Mouse (Mus musculus) embryonic stem cell, embryonic (primary cell): ENCODE data around the gene Zfp281.

Experiments
- CTCF ChIA-PET, 4 experiments: fragments of 300-600 bp in 2 of 4; fragments of 350-600 bp in 2 of 4; sonication (Branson Sonifier 250); formaldehyde crosslinking; loops; one replicate each; lab custom pipeline; 2022; ENCODE audit warnings: inconsistent platforms in 2 of 4; lab: Charles Lee
- POLR2A ChIA-PET, 4 experiments: fragments of 300-600 bp in 2 of 4; fragments of 350-600 bp in 2 of 4; sonication (Branson Sonifier 250); formaldehyde crosslinking; loops; one replicate each; lab custom pipeline; 2022; ENCODE audit warnings: antibody characterized with exemption in 4 of 4, inconsistent platforms in 1 of 4; lab: Charles Lee

Zfp281 gene

DNA sequence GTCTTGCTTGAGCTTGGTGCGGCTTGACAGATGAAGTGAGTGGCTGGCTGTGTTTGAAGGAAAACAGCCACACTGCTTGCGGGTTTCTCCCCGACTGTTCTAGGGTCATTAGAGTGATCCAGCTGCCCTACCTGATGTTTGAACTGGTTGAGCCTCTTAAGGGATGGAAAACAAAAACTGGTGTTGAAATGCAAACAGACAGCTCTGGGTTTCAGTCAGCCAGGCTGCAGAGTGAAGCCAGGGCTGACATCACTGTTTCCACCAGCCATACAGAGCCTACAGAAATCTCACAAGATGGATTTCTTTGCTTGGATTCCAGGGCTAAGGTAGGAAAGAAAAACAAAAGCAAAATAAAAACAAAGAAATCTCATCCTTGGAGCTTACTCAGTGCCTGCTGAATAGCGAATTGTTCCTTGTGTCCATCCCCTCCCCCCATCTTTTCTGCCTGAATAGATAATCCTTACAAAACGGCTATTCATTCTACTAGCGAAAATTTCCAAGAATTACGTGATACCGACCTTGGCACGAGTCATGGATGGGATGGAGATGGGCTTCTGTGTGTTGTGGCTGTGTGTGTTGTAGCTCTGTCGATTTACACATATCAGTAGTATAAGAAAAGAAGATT is 37.4 kb downstream of the Zfp281 start:
- ChIA-PET CTCF (interaction anchor here in 2 of 4 experiments (0.5 to 0.6 kb wide), 3 partner anchors 13 to 100 kb away, joined by 3 to 5 read pairs (median 4); no protein-coding TSS in a partner anchor), POLR2A (interaction anchor here in 2 of 4 experiments (0.6 to 1.7 kb wide), 14 partner anchors 8 to 64 kb away, joined by 3 to 7 read pairs (median 4); no protein-coding TSS in a partner anchor)

DNA sequence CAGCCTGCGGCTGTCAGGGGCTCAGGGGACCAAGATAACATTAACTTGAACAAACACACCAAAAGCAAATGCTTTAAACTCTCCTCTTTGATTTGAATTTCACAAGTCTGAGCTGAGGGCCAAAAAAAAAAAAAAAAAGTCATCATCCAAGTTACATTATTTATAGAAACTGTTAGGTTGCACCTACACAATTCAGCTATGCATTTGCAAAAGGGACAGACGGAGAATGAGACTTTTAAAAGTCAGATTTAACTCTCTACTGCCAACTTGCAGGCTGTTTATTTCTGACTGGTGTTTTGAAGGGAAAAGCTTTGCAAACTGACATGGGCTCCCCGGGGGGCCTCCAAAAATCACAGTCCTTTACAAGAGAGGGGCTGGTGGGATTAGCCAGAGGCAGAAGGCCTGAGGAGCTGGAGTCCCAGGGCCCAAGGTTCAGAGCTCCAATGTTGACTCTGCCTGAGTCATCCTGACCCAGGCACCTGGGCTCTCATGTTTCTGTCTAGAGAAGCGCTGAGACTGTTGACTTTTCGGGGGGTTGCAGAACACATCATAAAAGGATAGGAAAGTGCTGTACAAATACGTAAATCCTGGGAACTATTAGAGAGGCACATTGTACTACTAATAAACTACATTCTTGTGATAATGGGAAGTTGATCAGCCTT is 40.4 kb downstream of the Zfp281 start:
- ChIA-PET CTCF (interaction anchor here in 1 of 4 experiments (0.8 kb wide), 1 partner anchor 84 kb away, joined by 3 read pairs; no protein-coding TSS in a partner anchor), POLR2A (interaction anchor here in 2 of 4 experiments (0.7 to 3.8 kb wide), 7 partner anchors 9 to 42 kb away, joined by 3 to 18 read pairs (median 3); no protein-coding TSS in a partner anchor)

DNA sequence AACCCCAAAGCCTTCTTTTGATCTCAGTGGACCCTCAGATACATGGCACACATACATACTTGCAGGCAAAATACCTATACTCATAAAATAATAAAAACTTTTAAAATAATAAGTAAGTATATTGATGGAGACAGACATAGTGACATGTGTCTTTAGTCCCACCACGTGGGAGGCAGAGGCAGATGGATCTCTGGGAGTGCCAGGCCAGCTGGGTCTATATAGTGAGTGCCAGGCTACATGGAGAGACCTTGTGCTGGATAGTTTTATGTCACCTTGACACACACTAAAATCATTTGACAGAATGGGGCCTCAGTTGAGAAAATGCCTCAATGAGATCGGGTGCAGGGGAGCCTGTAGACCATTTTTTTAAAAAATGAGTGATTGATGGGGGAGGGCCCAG is 41.8 kb downstream of the Zfp281 start:
- ChIA-PET POLR2A (interaction anchor here in 2 of 4 experiments (0.7 to 3.8 kb wide), 4 partner anchors 9 to 285 kb away, joined by 3 to 18 read pairs (median 3); no protein-coding TSS in a partner anchor), CTCF (no interaction called here)

GRCm38 (mm10) chr1:136669926-136670325 is 45.2 kb downstream of the Zfp281 start:
- ChIA-PET CTCF (interaction anchor here in 3 of 4 experiments (0.6 to 1.5 kb wide), 6 partner anchors 31 to 532 kb away, joined by 3 to 6 read pairs (median 4); no protein-coding TSS in a partner anchor), POLR2A (interaction anchor here (0.6 to 13.5 kb wide), 30 partner anchors 8 to 1356 kb away, joined by 3 to 275 read pairs (median 4); partner anchors contain the start of gene Zfp281 (in 1 of the 4))

- CTCF ChIA-PET = interaction anchor here in 3 of 4 experiments (0.6 to 1.5 kb wide), 6 partner anchors 32 to 532 kb away, joined by 3 to 6 read pairs (median 4); no protein-coding TSS in a partner anchor
Measured at GRCm38 (mm10) chr1:136670421-136670820, 45.7 kb downstream of the Zfp281 start.

DNA sequence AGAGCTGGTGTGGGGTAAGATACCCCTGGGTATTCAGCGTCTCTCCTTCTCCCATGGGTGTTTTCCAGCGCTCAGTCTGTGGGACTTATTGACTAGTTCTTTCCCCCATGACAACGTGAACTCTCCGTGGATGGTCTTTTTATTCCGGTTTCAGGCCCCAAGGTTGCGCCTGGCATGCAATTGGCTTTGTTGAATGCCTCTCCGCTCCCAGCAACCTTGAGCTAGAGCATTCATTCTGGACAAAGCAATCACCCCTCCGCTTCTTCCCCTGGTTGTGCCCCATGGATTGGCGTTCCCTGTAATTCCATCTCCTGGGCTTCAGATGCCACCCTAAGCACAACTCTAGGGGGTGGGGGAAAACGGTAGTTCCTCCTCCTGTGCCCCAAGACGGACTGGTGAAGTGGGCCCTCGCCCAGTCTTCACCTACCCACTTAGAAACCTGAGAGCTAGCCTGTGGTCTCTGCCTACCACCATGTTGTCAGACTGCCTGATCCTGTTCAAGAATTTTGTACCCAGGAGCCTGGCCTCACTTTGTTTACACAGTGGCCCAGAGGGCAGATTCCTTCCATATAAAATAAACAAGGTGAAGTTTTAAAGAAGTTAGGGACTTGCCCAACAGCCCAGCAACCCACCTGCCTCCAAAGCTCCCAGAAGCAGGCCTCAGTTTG is 47.2 kb downstream of the Zfp281 start:
- ChIA-PET POLR2A (interaction anchor here (0.5 to 13.5 kb wide), 26 partner anchors 10 to 106 kb away, joined by 3 to 275 read pairs (median 4); partner anchors contain the start of gene Zfp281 (in 1 of the 4)), CTCF (interaction anchor here in 2 of 4 experiments (0.6 to 1.8 kb wide), 4 partner anchors 36 to 68 kb away, joined by 3 to 6 read pairs (median 5); no protein-coding TSS in a partner anchor)

More at GRCm38 (mm10) chr1:136670421-136670820, 45.7 kb downstream of the Zfp281 start:
- POLR2A ChIA-PET = interaction anchor here (0.6 to 13.5 kb wide), 34 partner anchors 8 to 1356 kb away, joined by 3 to 275 read pairs (median 4); partner anchors contain the start of gene Zfp281 (in 2 of the 4)

DNA sequence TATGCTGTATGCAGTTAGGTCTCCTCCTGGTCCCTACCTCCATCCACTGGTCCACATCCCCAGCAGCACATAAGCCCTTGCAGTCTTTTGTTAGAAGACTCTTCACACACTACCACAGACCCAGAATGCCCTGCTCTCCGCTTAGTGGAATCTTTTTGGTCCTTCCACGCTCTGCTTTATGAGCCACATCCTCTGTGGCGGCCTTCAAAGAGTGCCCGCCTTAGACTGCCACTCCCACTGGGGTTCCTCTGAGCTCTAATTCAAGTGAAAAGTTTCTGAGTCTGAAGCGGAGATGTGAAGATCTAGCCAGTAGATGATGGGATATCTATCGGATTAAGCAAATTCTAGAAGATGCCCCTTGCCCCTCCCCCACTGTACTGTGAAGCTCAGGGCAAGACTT is 47.9 kb downstream of the Zfp281 start:
- CTCF ChIA-PET = interaction anchor here in 2 of 4 experiments (1.0 to 1.8 kb wide), 3 partner anchors 35 to 53 kb away, joined by 3 to 6 read pairs (median 5); no protein-coding TSS in a partner anchor

GRCm38 (mm10) chr1:136673293-136673692 is 48.6 kb downstream of the Zfp281 start:
- POLR2A ChIA-PET = interaction anchor here in 3 of 4 experiments (0.6 to 13.5 kb wide), 19 partner anchors 8 to 593 kb away, joined by 3 to 275 read pairs (median 6); partner anchors contain the start of gene Zfp281 (in 1 of the 3)
- CTCF ChIA-PET = interaction anchor here in 2 of 4 experiments (1.0 to 1.8 kb wide), 2 partner anchors 34 to 37 kb away, joined by 3 to 6 read pairs; no protein-coding TSS in a partner anchor

More for the DNA sequence above, 47.9 kb downstream of the Zfp281 start:
- POLR2A ChIA-PET = interaction anchor here in 3 of 4 experiments (0.9 to 13.5 kb wide), 16 partner anchors 11 to 107 kb away, joined by 3 to 275 read pairs (median 4); partner anchors contain the start of gene Zfp281 (in 1 of the 3)

DNA sequence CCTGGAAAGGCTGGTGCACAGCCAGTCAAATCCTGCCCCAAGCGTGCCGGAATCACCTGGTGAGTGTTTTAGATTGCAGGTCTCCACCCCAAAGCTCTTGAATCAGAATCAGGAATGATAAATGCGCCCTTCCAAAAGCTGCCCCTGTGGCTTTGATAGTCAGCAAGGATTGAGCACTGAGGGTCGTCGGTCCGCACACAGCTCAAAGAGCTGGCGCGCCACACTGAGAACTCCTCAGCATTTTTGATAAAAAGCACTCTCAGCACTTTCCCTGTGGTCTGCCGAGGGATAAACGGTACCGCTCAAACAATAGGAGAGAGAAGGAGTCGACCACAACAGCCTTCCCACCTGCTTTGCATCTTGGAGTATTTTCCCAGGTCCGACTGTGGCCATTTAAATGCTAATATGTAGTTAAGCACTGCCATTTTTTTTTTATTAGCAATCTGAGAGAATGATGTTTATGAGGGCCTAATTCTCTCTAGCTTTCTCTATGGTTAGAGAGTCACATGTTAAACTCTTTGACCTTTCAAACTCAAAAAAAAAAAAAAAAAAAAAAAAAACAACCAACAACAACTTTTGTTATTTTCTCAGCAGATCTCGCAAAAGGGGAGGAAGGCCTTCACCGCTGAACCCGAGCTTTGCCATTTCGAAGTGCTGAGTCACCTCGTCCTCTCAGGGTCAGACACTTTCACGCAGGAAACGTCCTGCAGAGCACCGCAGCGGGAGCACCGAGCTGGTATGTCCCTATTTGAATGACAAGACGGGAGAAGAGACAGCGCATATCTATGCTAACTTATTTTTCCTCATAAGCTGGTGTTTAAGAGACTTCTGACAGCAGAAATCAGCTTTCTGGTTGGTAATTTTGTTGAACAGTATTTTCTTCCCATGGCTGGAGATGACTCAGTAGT is 50.1 kb downstream of the Zfp281 start:
- ChIA-PET POLR2A (interaction anchor here (0.6 to 13.5 kb wide), 69 partner anchors 8 to 1871 kb away, joined by 3 to 275 read pairs (median 4); partner anchors contain the start of gene Zfp281 (in 2 of the 4)), CTCF (interaction anchor here (0.5 to 1.8 kb wide), 9 partner anchors 10 to 495 kb away, joined by 3 to 8 read pairs (median 5); no protein-coding TSS in a partner anchor)

- ChIA-PET POLR2A (interaction anchor here (0.5 to 13.5 kb wide), 37 partner anchors 11 to 1045 kb away, joined by 3 to 275 read pairs (median 6); partner anchors contain the start of gene Zfp281 (in 1 of the 4)), CTCF (interaction anchor here in 3 of 4 experiments (0.6 to 1.6 kb wide), 3 partner anchors 17 to 118 kb away, joined by 4 to 5 read pairs (median 5); no protein-coding TSS in a partner anchor)
Measured at GRCm38 (mm10) chr1:136675736-136676444, 51.2 kb downstream of the Zfp281 start.

- CTCF ChIA-PET = interaction anchor here in 2 of 4 experiments (0.6 to 1.2 kb wide), 2 partner anchors 82 to 119 kb away, joined by 3 to 5 read pairs; no protein-coding TSS in a partner anchor
- POLR2A ChIA-PET = interaction anchor here in 3 of 4 experiments (0.7 to 13.5 kb wide), 18 partner anchors 12 to 107 kb away, joined by 3 to 275 read pairs (median 7); partner anchors contain the start of gene Zfp281 (in 1 of the 3)
Measured at GRCm38 (mm10) chr1:136676445-136676755, 51.7 kb downstream of the Zfp281 start.

DNA sequence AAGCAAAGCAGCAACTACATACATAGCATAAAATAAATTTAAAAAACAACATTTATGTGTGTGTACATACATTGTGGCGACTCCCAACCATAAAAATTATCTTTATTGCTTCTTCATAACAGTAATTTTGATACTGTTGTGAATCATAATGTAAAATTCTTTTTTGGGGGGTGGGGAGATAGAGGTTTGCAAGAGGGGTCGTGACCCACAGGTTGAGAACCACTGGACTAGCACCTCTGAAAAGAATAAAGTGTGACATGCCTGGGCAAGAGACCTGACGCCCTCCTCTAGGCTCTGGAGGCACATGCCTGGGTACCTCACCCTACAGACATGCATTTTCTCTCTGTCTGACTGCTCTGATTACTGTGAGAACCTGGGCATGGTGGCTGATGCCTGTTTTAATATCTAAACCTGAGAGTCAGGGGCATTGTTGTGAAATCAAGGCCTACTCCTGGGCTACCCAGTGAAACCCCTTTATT is 53.2 kb downstream of the Zfp281 start:
- ChIA-PET CTCF (interaction anchor here in 2 of 4 experiments (0.8 to 1.5 kb wide), 4 partner anchors 12 to 41 kb away, joined by 3 to 4 read pairs (median 3); no protein-coding TSS in a partner anchor), POLR2A (interaction anchor here in 2 of 4 experiments (0.6 to 13.5 kb wide), 16 partner anchors 11 to 886 kb away, joined by 3 to 275 read pairs (median 6); partner anchors contain the start of gene Zfp281 (in 1 of the 2))

- POLR2A ChIA-PET = interaction anchor here in 3 of 4 experiments (0.7 to 13.5 kb wide), 9 partner anchors 10 to 110 kb away, joined by 3 to 275 read pairs (median 7); no protein-coding TSS in a partner anchor
- CTCF ChIA-PET = interaction anchor here in 2 of 4 experiments (0.7 to 1.4 kb wide), 3 partner anchors 11 to 148 kb away, joined by 3 read pairs; no protein-coding TSS in a partner anchor
Measured at GRCm38 (mm10) chr1:136678836-136679235, 54.1 kb downstream of the Zfp281 start.
